Mouse (Mus musculus) bone marrow macrophage, adult 2 months (primary cell): ENCODE measurements around the gene Ric1.

Experiments
- CTCF ChIP-seq: IDR thresholded peaks from 2 replicates; pipeline ENCODE4 v1.5.1; 2012; ENCODE audit warnings: low read depth, mild to moderate bottlenecking, low read length, moderate library complexity
- POLR2A ChIP-seq: IDR thresholded peaks from 2 replicates; pipeline ENCODE4 v1.6.1; 2012; ENCODE audit warnings: mild to moderate bottlenecking, low read depth, low read length, borderline replicate concordance

- no peak for TF ChIP-seq CTCF
- no peak for TF ChIP-seq POLR2A
These were observed 30.6 kb upstream of the Ric1 start for GRCm38 (mm10) chr19:29491467-29491866.
